Mouse (Mus musculus) A20 (cell line): ENCODE measurements around the gene Pms2.

Experiments used
- DNase-seq: peaks from one replicate; pipeline ENCODE4 v3.0.0-alpha.2; 2011; ENCODE audit warnings: low read depth, low spot score

The Pms2 gene

GRCm38 (mm10) chr5:143909417-143910400 is at the start of gene Pms2, which contains the start of gene Aimp2:
Pms2 (plus strand) TSS chr5:143909964.
Aimp2 (minus strand) TSS chr5:143909847.
- DNase-seq, result peak; percentile 98

DNA sequence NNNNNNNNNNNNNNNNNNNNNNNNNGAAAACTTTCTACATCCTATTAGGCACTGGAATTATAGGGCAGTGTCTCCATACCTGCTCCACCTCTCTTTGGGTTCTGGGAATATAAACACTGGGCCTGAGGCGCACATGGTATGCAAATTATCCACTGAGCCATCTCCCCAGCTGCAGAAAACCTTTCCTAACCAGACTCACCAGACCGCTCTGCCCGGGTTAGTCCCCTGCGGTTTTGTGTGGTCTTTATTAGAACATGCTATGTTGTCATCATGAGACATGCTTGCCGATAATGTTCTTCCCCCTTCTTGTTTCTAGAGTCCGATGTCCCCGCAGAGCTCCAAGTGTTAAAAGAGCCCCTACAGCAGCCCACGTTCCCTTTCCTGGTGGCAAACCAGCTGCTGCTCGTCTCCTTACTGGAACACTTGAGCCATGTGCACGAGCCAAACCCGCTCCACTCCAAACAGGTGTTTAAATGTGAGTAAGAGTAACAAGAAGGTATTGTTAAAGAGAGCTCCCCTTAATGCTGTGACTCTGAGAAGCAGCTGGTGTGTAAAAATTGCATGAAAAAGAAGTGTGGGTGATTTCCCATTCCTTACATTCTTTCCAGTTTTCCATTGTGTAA is 38.1 kb upstream of the Pms2 start:
- DNase-seq, result peak; percentile 85

DNA sequence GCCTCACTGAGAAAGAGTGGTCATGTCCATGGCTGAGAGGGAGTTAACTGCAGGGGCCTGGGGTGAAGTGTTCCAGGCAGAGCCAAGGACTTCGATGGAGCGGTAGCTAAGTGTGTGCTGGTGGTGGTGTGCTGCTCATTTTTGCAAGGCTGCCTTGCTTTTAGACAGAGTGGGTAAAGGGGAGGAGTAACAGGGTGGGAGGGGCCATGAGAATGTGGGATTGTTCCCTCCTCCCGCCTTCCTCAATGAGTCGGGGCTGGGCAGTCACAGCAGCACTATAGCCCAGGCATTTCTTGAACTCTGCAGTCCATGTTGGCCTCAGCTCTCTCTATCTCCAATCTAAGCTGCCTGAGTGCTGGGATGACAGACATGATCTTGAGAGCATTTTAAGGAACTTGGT is 35.2 kb upstream of the Pms2 start:
- no peak for DNase-seq

- DNase-seq, result no peak
Measured at GRCm38 (mm10) chr5:143885274-143885673, 24.5 kb upstream of the Pms2 start.

GRCm38 (mm10) chr5:143890741-143891140 is 19.0 kb upstream of the Pms2 start:
- DNase-seq, result no peak

DNA sequence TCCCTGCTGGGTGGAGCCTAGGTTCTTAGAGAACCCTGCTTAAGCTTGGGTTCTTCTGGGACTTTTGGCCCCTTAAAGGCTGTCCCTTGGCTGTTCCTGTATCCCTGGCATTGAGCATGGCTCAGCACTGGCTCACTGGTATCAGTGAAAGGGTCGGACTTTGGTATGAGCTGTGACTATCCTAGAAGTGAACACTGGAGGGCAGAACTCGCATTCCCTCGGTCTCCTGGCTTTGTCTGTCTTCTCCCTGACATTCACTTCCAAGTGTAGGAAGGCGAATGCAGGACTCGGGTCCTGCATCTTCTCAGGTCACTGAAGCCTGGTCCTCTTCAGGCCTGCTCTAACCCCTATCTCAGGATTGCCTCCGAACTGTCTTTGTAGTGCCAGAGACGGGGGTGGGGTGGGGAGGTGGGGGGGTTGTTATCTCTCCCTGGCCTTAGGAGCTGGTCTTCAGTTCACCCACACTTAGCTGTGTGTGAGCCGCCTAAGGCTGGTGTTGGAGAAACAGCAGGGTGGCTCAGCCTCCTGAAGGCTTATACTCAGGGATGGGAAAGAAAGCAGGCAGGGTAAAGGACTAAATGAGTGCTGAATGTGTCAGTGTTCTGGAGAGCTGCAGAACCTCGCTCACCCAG is 17.4 kb upstream of the Pms2 start:
- DNase-seq, result no peak

DNA sequence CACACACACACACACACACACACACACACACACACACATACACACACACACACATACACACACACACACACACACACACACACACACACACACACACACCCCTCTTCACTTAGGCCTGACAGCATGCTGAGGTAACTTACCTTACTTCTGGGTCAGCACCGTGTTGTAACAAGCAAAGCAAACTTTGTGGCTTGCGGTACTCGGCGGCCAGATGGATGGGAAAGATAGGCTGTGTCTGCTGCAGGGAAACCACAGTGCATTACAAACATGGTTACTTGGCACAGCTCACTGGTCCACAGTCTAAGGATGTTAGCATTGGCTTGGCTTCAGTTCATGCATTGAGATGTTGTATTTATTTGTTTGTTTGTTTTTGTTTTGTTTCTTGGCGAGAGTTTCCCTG is 16.4 kb upstream of the Pms2 start:
- no peak for DNase-seq

- no peak for DNase-seq
Measured at GRCm38 (mm10) chr5:143897635-143898330, 12.0 kb upstream of the Pms2 start, which contains the start of gene Ankrd61. Ankrd61 (minus strand) TSS chr5:143897685.

GRCm38 (mm10) chr5:143902111-143902510 is 7.7 kb upstream of the Pms2 start:
- DNase-seq, result no peak

- no peak for DNase-seq
Measured at GRCm38 (mm10) chr5:143903813-143904212, 6.0 kb upstream of the Pms2 start.

GRCm38 (mm10) chr5:143906429-143906828 is 3.3 kb upstream of the Pms2 start:
- no peak for DNase-seq

- no peak for DNase-seq
Measured at GRCm38 (mm10) chr5:143908926-143909325, 838 bp upstream of the Pms2 start.

DNA sequence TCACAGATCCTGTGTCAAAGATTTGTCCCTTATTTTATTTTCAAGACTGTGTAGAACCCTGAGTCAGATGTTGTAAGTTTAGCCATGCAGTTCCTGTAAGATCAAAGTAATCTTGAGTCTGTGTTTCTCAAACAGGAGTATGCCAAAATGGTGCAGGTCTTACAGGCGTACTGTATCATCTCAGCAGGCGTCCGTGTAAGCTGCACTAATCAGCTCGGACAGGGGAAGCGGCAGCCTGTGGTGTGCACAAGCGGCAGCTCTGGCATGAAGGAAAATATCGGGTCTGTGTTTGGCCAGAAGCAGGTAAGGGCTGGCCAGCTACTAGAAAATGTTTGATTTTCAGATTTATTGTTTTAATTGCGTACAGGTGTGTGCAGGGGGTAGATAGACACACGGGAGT is 6.5 kb downstream of the Pms2 start:
- no peak for DNase-seq

- DNase-seq, result peak; percentile 58
Measured at GRCm38 (mm10) chr5:143917418-143917817, 7.7 kb downstream of the Pms2 start.

DNA sequence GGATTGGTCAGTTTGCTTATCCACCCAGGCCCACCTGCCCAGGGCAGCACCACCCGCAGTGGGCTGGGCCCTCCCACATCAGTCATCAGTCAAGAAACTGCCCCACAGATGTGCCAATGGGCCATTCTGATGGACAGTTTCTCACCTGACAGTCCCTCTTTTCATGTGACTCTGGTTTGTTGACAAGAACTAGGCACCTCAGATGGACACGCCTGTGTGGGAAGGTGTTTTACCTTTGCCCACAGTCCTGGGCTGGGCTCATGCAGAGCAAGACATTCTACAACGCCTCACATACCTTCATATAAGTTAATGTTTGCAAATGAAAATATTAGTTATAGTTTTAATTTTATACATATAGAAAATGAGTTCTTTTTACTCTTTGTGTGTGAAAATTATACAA is 8.4 kb downstream of the Pms2 start:
- DNase-seq, result no peak

DNA sequence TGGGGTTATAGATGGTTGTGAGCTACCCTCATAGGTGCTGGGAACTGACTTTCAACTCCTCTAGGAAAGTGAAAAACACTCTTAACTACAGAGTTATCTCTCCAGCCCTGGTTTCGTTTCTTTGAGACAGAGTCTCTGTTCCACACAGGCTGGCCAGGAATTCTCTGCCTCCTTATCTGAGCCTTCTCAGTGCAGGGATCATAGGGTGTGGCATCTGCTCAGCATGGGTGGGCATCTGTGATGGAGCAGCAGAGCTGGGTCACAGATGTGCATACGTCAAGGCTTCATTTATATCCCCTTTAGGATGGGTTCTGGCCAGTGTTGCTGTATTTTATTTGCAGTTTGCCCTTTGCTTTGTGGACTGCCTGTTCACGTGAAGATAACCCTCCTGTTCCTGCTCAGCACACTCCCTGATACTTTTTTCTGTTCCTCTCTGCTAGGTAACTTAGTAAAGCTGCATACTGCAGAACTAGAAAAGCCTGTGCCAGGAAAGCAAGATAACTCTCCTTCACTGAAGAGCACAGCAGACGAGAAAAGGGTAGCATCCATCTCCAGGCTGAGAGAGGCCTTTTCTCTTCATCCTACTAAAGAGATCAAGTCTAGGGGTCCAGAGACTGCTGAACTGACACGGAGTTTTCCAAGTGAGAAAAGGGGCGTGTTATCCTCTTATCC is 15.2 kb downstream of the Pms2 start:
- DNase-seq, result no peak

DNA sequence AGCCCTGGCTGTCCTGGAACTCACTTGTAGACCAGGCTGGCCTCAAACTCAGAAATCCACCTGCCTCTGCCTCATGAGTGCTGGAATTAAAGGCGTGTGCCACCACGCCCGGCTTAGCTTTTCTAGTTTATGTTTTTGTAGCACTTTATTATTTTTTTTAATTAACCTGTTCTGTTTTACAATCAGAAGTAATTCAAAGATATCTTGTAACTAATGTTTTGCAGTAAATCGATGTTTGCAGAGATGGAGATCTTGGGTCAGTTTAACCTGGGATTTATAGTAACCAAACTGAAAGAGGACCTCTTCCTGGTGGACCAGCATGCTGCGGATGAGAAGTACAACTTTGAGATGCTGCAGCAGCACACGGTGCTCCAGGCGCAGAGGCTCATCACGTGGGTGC is 18.1 kb downstream of the Pms2 start, which contains the start of gene Gm42421:
Gm42421 (plus strand) TSS at position 301 of the 400 bp plus-strand sequence.
- DNase-seq, result no peak

- no peak for DNase-seq
Measured at GRCm38 (mm10) chr5:143929291-143929690, 19.5 kb downstream of the Pms2 start.

DNA sequence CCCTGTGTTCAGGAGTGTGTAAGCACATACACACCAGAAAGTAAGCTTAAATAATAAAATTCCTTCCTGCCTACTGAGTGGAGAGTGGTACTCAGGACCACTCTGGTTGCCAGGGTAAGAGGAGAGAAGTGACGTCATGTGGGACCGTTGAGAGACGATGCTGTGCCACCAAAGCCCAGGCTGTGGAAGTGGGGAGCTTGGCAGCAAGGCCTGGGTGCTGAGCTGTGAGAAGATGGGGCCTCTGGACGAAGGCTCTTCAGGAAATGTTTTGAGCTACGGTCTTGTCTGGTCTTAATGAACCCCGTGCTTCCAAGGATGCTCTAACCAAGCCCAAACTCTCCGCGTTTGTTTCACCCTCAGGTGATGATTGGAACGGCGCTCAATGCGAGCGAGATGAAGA is 20.9 kb downstream of the Pms2 start:
- DNase-seq, result no peak

- no peak for DNase-seq
Measured at GRCm38 (mm10) chr5:143931863-143932580, 22.3 kb downstream of the Pms2 start.
